ENCODE assay signal across 12 mouse cellular contexts in genomic region chr6:100831188-100831587, GRCm38 (mm10).
"Had no signal": no experiment of that assay in that cellular context is flagged by ENCODE, and none has a peak within 500 bp of the region (broad histone marks: within the 10 kb centered on the region; RNA-seq: fewer than 3 reads in every experiment).

No protein-coding gene starts in this region.

- H3K36me3 ChIP-seq: midbrain, embryonic 15.5 days had no signal

- H3K9me3 ChIP-seq: midbrain, embryonic 13.5 days; midbrain, embryonic 15.5 days; neural tube, embryonic 12.5 days had no signal

- H3K27me3 ChIP-seq: midbrain, embryonic 13.5 days; midbrain, embryonic 15.5 days; neural tube, embryonic 12.5 days had no signal

- H3K27ac ChIP-seq: liver, embryonic 14.5 days; macrophage; midbrain, embryonic 13.5 days; midbrain, embryonic 15.5 days; neural tube, embryonic 12.5 days had no signal

- DNase-seq: right cerebral cortex, postnatal 14 days; spleen, adult 18-20 months; thymus, adult 18-20 months; thymus, postnatal 14 days; thymus, postnatal 36 days had no signal

- H3K4me3 ChIP-seq: megakaryocyte, embryonic 14.5 days; midbrain, embryonic 13.5 days; midbrain, embryonic 15.5 days; neural tube, embryonic 12.5 days had no signal

- H3K9ac ChIP-seq: liver, embryonic 14.5 days; lung, embryonic 14.5 days; midbrain, embryonic 13.5 days; midbrain, embryonic 15.5 days; neural tube, embryonic 12.5 days had no signal
